Comparison of ENCODE assay signal across 19 mouse cellular contexts in the genomic region with DNA sequence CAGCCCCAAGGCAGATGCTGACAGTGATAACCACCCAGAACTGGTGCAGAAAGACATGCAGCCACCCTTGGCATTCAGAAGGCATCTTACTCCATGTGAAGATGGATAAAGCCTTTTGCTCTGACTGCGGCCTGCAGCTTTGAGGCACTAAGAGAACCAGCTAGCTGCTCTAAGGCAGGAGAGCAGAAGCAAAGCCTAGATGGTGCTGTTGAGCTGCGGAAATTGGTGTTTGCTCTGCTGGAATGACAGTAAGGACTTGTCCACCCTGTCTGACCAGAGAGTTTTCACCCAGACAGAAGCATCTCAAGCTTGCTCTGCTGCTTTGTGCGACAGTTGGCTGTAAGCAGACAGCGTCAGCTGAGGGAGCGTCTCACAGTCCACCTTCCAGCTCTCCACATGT. TPM values are rescaled to one million over a fixed set of nuclear protein-coding genes. Genes with fewer than 3 reads are reported as not detected.
A peak's percentile ranks its signal among the peaks of the same experiment; 100 is the strongest.
DNase-seq lines count a peak whose midpoint lies in the region; ATAC-seq lines count a peak whose summit lies in the region.
"Not testable (repeated sequence)": the region's sequence is repeated elsewhere in the genome, so short reads cannot be mapped to it uniquely, and the experiment has no call there.
"Had no signal": no experiment of that assay in that cellular context is flagged by ENCODE, and none has a peak within 500 bp of the region (broad histone marks: within the 10 kb centered on the region; RNA-seq: fewer than 3 reads in every experiment).

No protein-coding gene starts in this region.

- H3K27me3 ChIP-seq in kidney, embryonic 16.5 days (ENCODE audit: insufficient read depth, low read length): not testable (repeated sequence)

- not testable (repeated sequence) for H3K4me2 ChIP-seq in kidney, embryonic 16.5 days (replicated peaks; ENCODE audit: low read depth, low read length)

- 62% methylated on average over 5 of the region's 5 CpGs for WGBS in kidney, embryonic 16.5 days

- H3K9ac ChIP-seq in kidney, embryonic 16.5 days (replicated peaks; ENCODE audit: low read length): not testable (repeated sequence)

- H3K9me3 ChIP-seq in kidney, embryonic 16.5 days (ENCODE audit: low read length): not testable (repeated sequence)

- DNase-seq in 3T3-L1 (ENCODE audit: low read depth, low spot score) (peak; percentile 36), adipocyte (ENCODE audit: low spot score) (peak; percentile 40)
- DNase-seq in embryo, embryonic 10.5 days (ENCODE audit: low spot score): peak; percentile 45
- DNase-seq in left cerebral cortex, postnatal 4 days: peak; percentile 6
- DNase-seq in lung, postnatal 36 days: peak; percentile 9
- peak; percentile 23 to 36 for DNase-seq in right cerebral cortex, adult 2 months (ENCODE audit: low spot score in 2 of 2)

- not testable (repeated sequence) for H3K4me1 ChIP-seq in kidney, embryonic 16.5 days (ENCODE audit: insufficient read depth, low read length)

- not testable (repeated sequence) for H3K27ac ChIP-seq in kidney, embryonic 16.5 days (ENCODE audit: low read length)

- H3K4me3 ChIP-seq in kidney, embryonic 16.5 days (ENCODE audit: low read length): not testable (repeated sequence)

- H3K36me3 ChIP-seq in kidney, embryonic 16.5 days (ENCODE audit: insufficient read depth, low read length): not testable (repeated sequence)

- intact Hi-C loops in left cerebral cortex, postnatal 4 days (cut with DNase I): not testable (repeated sequence)

- peak; percentile 97 for ATAC-seq in frontal cortex, adult (ENCODE audit: low TSS enrichment)
- peak; percentile 46; the same call in 1 of the 2 replicates for ATAC-seq in kidney, embryonic 16.5 days (ENCODE audit: low FRiP score, low TSS enrichment)

RNA-seq across cellular contexts. Expression of gene Gm6904, which starts 9.7 kb away (rescaled TPM):
- not detected in 2 replicates for polyA plus RNA-seq in kidney, embryonic 16.5 days (2015; fragmentation: Nextera tagmentation; extraction: Ambion mirVana)
- total RNA-seq in left cerebral cortex, postnatal 4 days (2021): not detected
- total RNA-seq: G1E; gastrocnemius, adult 8-10 months; heart, postnatal 14 days had no signal
- polyA plus RNA-seq: embryonic facial prominence, embryonic 13.5 days; forebrain, embryonic 13.5 days; G1E; kidney, embryonic 15.5 days; limb, embryonic 13.5 days; midbrain, embryonic 11.5 days; small intestine, adult 2 months; stomach, embryonic 16.5 days had no signal

RNA-seq across cellular contexts. Expression of gene Phf11a, which starts 47.0 kb away (rescaled TPM):
- 0.11 TPM in 1 of 2 replicates, not detected in the other for polyA plus RNA-seq in kidney, embryonic 16.5 days (2015; fragmentation: Nextera tagmentation; extraction: Ambion mirVana)
- not detected for total RNA-seq in left cerebral cortex, postnatal 4 days (2021)
- total RNA-seq: G1E; gastrocnemius, adult 8-10 months had no signal
- polyA plus RNA-seq: embryonic facial prominence, embryonic 13.5 days; forebrain, embryonic 13.5 days; G1E; kidney, embryonic 15.5 days; limb, embryonic 13.5 days; lung, embryonic 15.5 days; midbrain, embryonic 11.5 days; stomach, embryonic 16.5 days had no signal

RNA-seq across cellular contexts. Expression of gene Rcbtb1, which starts 49.3 kb away (rescaled TPM):
- polyA plus RNA-seq in kidney, embryonic 16.5 days (2015; fragmentation: Nextera tagmentation; extraction: Ambion mirVana): 64.2 and 65.0 TPM in 2 replicates
- total RNA-seq in left cerebral cortex, postnatal 4 days (2021): 10 to 100 TPM; 43.7 to 48.6 TPM
